Mouse (Mus musculus): ENCODE results near the gene Iqschfp.

DNA sequence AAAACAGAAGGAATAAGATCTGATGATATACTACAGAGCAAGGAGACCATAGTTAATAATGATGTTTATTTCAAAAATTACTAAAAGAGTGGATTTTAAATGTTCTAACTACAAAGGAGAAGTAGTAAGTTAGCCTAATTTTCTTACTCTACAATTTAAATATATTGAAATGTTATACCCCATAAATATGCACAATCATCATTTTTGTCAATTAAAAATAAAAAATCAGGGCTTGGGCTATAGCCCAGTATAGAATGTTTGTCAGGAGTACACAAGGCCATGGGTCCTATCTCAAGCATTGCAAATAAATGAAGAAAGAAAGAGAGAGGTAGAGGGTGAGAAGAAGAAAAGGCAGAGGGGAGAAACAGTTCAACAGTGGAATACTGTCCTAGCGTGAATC is 559.6 kb downstream of the Iqschfp start:
- TF ChIP-seq POLR2A (IDR thresholded peaks at IDR 0.05; ENCODE audit: insufficient read depth, low read depth, low read length) = no peak
- TF ChIP-seq CTCF (IDR thresholded peaks at IDR 0.05; ENCODE audit: insufficient read depth, low read depth, low read length) = no peak
